Mouse (Mus musculus) heart, embryonic 16.5 days (tissue): ENCODE measurements around the gene Adap1. TPM values are rescaled to one million over a fixed set of nuclear protein-coding genes. Genes with fewer than 3 reads are reported as not detected.
A peak's percentile ranks its signal among the peaks of the same experiment; 100 is the strongest.

Experiments used
- ATAC-seq: fragments of 200-750 bp; cut with Nextera tagmentation; replicated peaks from 2 replicates; pipeline ENCODE4 v1.8.0; 2017; ENCODE audit warnings: moderate number of reproducible peaks; ENCODE audit not compliant: insufficient read depth, low FRiP score; ENCODE audit errors: extremely low read depth
- H3K27ac ChIP-seq: fragments of 300-500 bp; sonication (generic); 2 replicates; pipeline ENCODE4 v1.5.1; 2014; ENCODE audit warnings: mild to moderate bottlenecking, low read length, control low read depth, moderate library complexity
- H3K27me3 ChIP-seq: fragments of 300-500 bp; sonication (generic); 2 replicates; pipeline ENCODE4 v1.6.1; 2014; ENCODE audit warnings: low read length, mixed read lengths; ENCODE audit not compliant: control insufficient read depth, insufficient read depth
- H3K36me3 ChIP-seq: fragments of 300-500 bp; sonication (generic); 2 replicates; pipeline ENCODE4 v1.6.1; 2014; ENCODE audit not compliant: control insufficient read depth, insufficient read depth
- H3K4me1 ChIP-seq: fragments of 300-500 bp; sonication (generic); 2 replicates; pipeline ENCODE4 v1.6.1; 2014; ENCODE audit warnings: low read length, mixed read lengths; ENCODE audit not compliant: control insufficient read depth, insufficient read depth
- H3K4me2 ChIP-seq: fragments of 300-500 bp; sonication (generic); 2 replicates; pipeline ENCODE4 v1.6.1; 2014; ENCODE audit warnings: low read depth, mild to moderate bottlenecking, control low read depth, low read length
- H3K4me3 ChIP-seq: fragments of 300-500 bp; sonication (generic); 2 replicates; pipeline ENCODE4 v1.5.1; 2014; ENCODE audit warnings: mild to moderate bottlenecking, control low read depth, low read length
- H3K9ac ChIP-seq: fragments of 300-500 bp; sonication (generic); 2 replicates; pipeline ENCODE4 v1.6.1; 2014; ENCODE audit warnings: low read length, control low read depth
- H3K9me3 ChIP-seq: fragments of 300-500 bp; sonication (generic); replicated peaks from 2 replicates; pipeline ENCODE4 v1.6.1; 2016; ENCODE audit warnings: low read length; ENCODE audit not compliant: control insufficient read depth
- WGBS: fragments of 180-500 bp; shearing (Covaris S2); extraction: QIAGEN DNeasy Blood & Tissue Kit; methylation state at CpG from one replicate; pipeline ENCODE4 v1.1.7; 2014; 5-methylcytosine and 5-hydroxymethylcytosine counted together
- polyA plus RNA-seq: library from polyadenylated mRNA; unstranded; fragments of >200 nt; fragmentation: Nextera tagmentation; extraction: Ambion mirVana; gene quantifications from 2 replicates; pipeline ENCODE4 v1.2.1, GENCODE M21; 2015

The Adap1 gene
- polyA plus RNA-seq, 1 experiment from 2014 or later: 0.59 TPM

DNA sequence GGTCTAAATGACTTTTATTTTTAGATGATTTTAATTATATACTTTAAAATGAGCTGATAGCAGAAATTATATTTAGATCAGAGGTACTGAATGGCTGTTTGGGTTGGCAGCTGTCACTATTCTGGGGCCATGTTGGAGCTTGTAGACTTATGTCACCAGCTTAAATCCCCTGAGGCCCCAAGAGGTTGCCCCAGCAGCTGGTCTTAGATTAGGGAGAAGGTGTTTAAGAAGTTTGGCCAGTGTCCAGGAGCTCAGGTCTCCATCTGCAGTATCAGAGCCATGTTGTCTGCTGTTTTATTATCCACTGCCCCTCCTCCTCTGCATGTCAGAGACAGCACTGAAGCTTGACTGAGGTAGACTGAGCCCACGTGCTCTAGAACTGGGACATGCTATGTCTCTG, 82.0 kb downstream of the Adap1 start:
- WGBS: 46% methylated on average over 1 of the region's 1 CpGs

DNA sequence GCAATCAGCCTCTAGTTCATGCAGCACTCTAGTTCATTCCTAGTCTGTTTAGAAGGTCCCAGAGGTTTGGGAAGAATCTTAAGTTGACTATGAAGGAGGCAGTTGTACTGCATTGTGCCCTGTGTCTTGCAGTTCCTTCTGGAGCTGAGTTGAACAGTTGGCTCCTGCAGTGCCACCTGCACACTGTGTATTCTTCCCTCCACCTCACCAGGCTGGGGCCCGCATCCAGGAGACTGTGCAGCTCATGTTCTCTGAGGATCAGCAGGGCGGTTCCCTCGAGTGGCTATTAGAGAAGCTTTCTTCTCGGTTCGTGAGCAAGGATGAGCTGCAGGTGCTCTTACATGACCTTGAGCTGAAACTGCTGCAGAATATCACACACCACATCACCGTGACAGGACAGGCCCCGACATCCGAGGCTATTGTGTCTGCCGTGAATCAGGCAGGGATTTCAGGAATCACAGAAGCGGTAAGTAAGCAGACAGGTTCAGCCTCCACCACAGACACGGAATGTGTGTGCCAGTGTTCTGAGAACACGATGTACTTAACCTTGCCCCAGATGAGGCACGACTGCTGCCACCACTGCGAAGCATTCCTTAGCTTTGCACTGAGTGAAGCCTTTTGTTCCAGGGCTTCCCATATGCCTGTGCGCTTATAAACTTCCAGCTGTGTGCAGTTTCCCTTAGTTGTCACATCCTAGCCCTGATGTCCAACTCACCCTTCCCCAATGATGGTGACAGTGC, 84.2 kb downstream of the Adap1 start:
- H3K9me3 ChIP-seq: no peaks in the 10 kb centered on the region
- peak overlapping the region; percentile 51 for H3K9ac ChIP-seq
- H3K27me3 ChIP-seq: no peaks in the 10 kb centered on the region
- peak; percentile 63 for ATAC-seq
- peaks cover 31% of the 10 kb centered on the region for H3K4me1 ChIP-seq
- peak overlapping the region; percentile 82 for H3K27ac ChIP-seq
- no peak overlapping the region for H3K4me3 ChIP-seq
- peaks cover 52% of the 10 kb centered on the region for H3K36me3 ChIP-seq
- H3K4me2 ChIP-seq: no peak overlapping the region
- WGBS: 60% methylated on average over 15 of the region's 15 CpGs

More for the DNA sequence above, 82.0 kb downstream of the Adap1 start:
- Histone ChIP-seq H3K4me3 (no peak overlapping the region), H3K4me1 (peaks cover 31% of the 10 kb centered on the region), H3K9ac (no peak overlapping the region), H3K4me2 (peak overlapping the region; percentile 5; the same call in 1 of the 2 replicates), H3K36me3 (peaks cover 54% of the 10 kb centered on the region), H3K27ac (peak overlapping the region; percentile 53), H3K9me3 (no peaks in the 10 kb centered on the region), H3K27me3 (no peaks in the 10 kb centered on the region)
- ATAC-seq: peak; percentile 53

DNA sequence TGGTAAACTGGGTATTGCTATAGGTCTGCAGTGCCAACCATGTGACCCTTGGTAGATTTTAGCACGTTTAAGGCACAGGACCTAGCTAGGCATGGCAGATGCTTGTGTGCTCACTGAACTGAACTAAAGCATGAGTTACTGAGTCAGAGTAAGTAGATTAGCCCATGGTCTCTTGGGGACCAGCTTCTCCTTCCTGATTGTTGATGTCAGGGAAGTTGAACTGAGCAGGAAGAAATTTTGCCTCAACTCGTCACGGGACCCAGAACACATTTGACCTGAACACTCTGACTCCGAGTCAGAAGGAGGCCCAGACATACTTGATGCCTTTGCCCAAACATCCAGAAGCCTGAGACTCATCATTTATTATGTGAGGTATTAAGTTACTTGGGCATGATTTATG, 88.0 kb downstream of the Adap1 start:
- H3K4me2 ChIP-seq: no peak overlapping the region

DNA sequence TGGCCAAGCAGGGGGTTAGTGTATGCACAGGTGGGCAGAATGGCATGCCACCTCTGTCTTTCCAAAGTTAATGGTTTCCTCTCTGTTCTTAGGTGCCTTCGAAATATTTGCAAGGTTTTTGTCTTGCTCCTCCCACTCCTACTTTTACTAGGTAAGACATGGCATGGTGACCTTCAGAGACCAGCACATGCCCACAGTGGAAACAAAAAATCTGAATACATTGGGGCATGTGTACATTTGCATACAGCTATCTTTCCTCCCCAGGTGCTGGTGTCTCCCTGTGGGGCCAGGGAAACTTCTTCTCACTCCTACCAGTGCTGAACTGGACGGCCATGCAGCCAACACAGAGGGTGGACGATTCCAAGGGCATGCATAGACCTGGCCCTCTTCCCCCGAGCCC, 91.0 kb downstream of the Adap1 start:
- WGBS: 87% methylated on average over 4 of the region's 4 CpGs
- Histone ChIP-seq H3K27me3 (no peaks in the 10 kb centered on the region), H3K4me1 (no peaks in the 10 kb centered on the region), H3K9ac (no peak overlapping the region), H3K36me3 (peaks cover 64% of the 10 kb centered on the region), H3K4me3 (no peak overlapping the region), H3K4me2 (no peak overlapping the region), H3K9me3 (no peaks in the 10 kb centered on the region), H3K27ac (no peak overlapping the region)
- ATAC-seq: no peak

More for the DNA sequence above, 88.0 kb downstream of the Adap1 start:
- Histone ChIP-seq H3K27ac (no peak overlapping the region), H3K36me3 (peaks cover 63% of the 10 kb centered on the region), H3K4me1 (peaks cover 20% of the 10 kb centered on the region), H3K4me3 (no peak overlapping the region), H3K27me3 (no peaks in the 10 kb centered on the region), H3K9ac (no peak overlapping the region), H3K9me3 (no peaks in the 10 kb centered on the region)
- WGBS: 72% methylated on average over 4 of the region's 4 CpGs
- no peak for ATAC-seq

DNA sequence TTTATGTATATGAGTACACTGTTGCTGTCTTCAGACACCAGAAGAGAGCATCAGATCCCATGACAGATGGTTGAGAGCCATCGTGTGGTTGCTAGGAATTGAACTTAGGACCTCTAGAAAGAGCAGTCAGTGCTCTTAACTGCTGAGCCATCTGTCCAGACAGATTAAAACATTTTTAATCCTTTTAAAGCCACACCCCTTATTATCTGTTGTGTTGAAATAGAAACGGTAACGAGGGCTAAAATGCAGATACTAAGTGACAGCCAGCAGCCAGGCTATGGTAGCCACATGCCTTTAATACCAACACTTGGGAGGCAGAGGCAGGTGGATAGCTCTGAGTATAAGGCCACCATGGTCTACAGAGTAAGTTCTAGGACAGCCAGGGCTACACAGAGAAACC, 93.3 kb downstream of the Adap1 start:
- Histone ChIP-seq H3K4me2 (no peak overlapping the region), H3K9me3 (no peaks in the 10 kb centered on the region), H3K27me3 (no peaks in the 10 kb centered on the region), H3K9ac (no peak overlapping the region), H3K4me3 (no peak overlapping the region), H3K4me1 (no peaks in the 10 kb centered on the region), H3K27ac (no peak overlapping the region), H3K36me3 (peaks cover 61% of the 10 kb centered on the region)
- WGBS: 81% methylated on average over 3 of the region's 3 CpGs
- ATAC-seq: no peak

DNA sequence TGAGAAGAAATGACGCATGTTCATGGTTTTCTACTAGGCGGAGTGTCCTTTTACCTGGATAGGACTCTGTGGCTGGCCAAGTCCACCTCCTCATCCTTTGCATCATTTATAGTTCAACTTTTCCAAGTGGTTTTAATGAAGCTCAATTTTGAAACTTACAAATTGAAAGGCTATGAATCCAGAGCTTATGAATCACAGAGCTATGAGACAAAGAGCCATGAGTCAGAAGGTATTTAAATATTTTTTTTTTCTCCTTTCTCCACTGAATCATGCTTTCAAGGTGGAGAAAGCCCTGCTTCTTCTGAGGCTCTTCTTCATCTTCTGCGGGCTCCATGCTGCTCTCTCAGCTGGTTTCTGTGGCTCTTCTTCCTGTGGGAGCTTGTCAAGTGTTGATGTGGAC, 95.7 kb downstream of the Adap1 start:
- Histone ChIP-seq H3K4me2 (no peak overlapping the region), H3K27ac (no peak overlapping the region), H3K4me1 (no peaks in the 10 kb centered on the region), H3K4me3 (no peak overlapping the region), H3K27me3 (no peaks in the 10 kb centered on the region), H3K9ac (no peak overlapping the region), H3K9me3 (no peaks in the 10 kb centered on the region), H3K36me3 (peaks cover 59% of the 10 kb centered on the region)
- no peak for ATAC-seq
- 94% methylated on average over 3 of the region's 3 CpGs for WGBS

DNA sequence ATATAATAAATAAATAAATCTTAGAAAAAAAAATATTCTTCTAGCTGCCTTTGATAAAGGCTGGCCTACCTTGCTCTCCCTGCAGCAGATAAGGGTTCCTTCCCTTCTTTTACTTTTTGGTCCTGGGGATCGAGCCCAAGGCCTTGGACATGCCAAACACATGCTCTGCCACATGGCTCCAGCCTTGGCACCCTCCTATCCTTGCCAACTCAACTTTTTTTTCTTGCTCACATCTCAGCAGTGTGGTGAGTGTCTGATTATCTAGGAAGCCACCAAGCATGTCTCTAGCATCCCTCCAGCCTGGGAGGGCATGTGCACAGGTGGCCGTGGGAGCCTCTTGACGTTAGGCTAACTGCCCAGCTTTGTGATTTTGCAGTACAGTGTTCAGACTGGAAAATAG, 97.1 kb downstream of the Adap1 start:
- peaks cover 55% of the 10 kb centered on the region for H3K36me3 ChIP-seq

DNA sequence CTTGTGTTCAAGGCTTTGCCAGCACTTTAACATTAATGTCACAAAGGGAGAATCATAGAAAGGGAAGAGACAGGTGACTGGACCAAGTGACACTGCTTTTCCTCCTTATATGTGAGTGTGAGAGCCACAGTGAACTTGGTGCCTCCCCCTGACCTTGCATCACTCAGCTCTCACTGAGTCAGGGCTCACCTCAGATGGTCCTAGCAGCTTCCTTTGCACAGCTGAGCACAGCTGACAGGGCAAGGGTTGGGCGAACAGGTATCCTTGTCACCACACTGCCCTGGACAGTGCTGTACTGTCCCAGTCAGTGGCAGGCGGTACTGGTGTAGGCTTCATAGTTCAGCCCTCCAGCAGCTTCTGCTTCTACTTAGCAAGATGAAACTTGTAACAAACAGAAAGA, 97.8 kb downstream of the Adap1 start:
- no peak overlapping the region for H3K4me2 ChIP-seq
- no peak for ATAC-seq
- H3K4me3 ChIP-seq: no peak overlapping the region
- H3K27ac ChIP-seq: no peak overlapping the region
- H3K9ac ChIP-seq: no peak overlapping the region
- no peaks in the 10 kb centered on the region for H3K27me3 ChIP-seq
- peaks cover 52% of the 10 kb centered on the region for H3K36me3 ChIP-seq
- no peaks in the 10 kb centered on the region for H3K9me3 ChIP-seq
- WGBS: 95% methylated on average over 2 of the region's 2 CpGs
- H3K4me1 ChIP-seq: no peaks in the 10 kb centered on the region

More for the DNA sequence above, 97.1 kb downstream of the Adap1 start:
- no peak for ATAC-seq
- no peak overlapping the region for H3K27ac ChIP-seq
- H3K4me2 ChIP-seq: no peak overlapping the region
- no peak overlapping the region for H3K4me3 ChIP-seq
- H3K9me3 ChIP-seq: no peaks in the 10 kb centered on the region
- 94% methylated on average over 3 of the region's 3 CpGs for WGBS
- no peaks in the 10 kb centered on the region for H3K4me1 ChIP-seq
- no peaks in the 10 kb centered on the region for H3K27me3 ChIP-seq
- H3K9ac ChIP-seq: no peak overlapping the region

DNA sequence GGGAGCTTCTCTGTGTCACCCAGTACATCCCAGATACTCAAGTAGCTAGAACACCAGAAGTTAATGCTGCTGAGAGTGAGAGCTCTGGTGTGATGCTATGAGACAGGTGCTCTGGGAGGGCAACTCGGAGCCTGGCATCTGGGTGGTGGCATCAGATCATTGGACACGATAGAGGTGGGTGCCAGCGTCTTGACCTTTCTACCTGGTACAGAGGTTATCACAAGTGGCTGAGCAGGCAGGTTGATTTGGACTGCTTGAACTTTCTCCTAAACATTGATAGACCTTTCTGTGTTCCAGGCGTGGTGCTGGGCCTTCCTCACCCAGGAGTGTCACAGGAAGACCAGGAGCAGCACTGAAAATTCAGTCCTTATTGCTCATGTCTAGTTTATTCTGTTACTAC, 98.2 kb downstream of the Adap1 start:
- Histone ChIP-seq H3K9me3 (no peaks in the 10 kb centered on the region), H3K36me3 (peaks cover 52% of the 10 kb centered on the region), H3K4me1 (no peaks in the 10 kb centered on the region), H3K27me3 (no peaks in the 10 kb centered on the region), H3K4me3 (no peak overlapping the region), H3K9ac (no peak overlapping the region), H3K27ac (no peak overlapping the region), H3K4me2 (no peak overlapping the region)
- no peak for ATAC-seq
- WGBS: 88% methylated on average over 4 of the region's 4 CpGs
